Mouse (Mus musculus) brain, adult 2 months (tissue): Measurements from ENCODE around the gene Rpap3.
"Not testable (repeated sequence)": the region's sequence is repeated elsewhere in the genome, so short reads cannot be mapped to it uniquely, and the experiment has no call there.

Experiments
- DNase-seq: peaks from one replicate; pipeline ENCODE4 v3.0.0; 2011; ENCODE audit warnings: low read depth, low spot score

Rpap3 gene

DNA sequence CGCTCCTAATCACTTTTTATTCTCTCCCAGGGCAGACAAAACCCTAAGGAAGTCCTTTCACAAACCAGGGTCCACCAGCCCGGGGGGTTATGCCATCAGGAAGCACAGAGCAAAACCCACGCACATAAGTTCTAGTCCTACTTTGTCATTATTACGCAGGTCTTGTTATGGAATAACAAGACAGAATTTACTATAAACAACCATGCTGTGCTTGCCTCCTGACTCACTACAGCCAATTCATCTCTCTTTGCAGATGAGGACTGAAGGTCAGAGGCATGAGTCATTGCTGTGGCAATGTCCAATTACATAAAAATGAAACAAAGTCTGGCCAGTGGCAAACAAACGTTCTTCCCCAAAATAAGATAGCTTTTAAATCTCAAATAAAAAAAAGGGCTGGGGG is 12.2 kb downstream of the Rpap3 start:
- DNase-seq: no peak

DNA sequence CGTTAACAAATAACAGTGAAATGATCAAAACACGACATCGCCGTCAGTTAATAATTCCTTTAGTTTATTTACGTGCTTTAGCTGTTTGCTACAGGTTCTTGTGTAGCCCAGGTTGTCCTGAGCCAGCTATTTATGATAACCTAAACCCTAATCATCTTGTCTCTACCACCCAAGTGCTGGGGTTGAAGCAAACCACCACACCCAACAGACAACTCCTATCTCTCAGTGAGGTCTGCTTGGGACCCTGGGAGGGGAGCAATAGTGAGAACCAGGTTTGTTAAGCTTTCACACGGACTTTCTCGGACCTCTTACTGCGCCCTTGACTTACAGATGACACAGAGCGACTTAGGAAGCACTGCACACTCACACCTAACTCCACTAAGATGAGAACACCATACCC is 21.5 kb downstream of the Rpap3 start:
- DNase-seq: no peak

DNA sequence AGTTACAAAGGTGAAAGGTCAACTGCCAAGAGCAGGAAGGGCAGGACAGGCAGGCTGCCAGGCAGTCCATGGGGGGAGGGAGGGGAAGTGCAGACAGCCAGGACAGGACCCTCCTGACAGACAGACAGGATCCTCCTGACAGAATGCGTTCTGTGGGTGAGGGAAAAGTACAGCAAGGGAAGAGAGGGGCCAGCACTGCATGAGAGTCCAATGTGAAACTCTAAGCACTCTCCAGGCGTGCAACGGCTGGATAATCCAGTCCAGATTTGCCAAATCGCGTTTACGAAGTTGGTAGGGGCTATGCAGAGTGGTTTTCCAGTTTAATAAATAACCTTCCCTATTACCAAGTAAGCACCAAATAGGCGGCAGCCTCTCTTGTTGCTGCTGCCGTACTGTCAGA is 23.6 kb downstream of the Rpap3 start:
- no peak for DNase-seq

DNA sequence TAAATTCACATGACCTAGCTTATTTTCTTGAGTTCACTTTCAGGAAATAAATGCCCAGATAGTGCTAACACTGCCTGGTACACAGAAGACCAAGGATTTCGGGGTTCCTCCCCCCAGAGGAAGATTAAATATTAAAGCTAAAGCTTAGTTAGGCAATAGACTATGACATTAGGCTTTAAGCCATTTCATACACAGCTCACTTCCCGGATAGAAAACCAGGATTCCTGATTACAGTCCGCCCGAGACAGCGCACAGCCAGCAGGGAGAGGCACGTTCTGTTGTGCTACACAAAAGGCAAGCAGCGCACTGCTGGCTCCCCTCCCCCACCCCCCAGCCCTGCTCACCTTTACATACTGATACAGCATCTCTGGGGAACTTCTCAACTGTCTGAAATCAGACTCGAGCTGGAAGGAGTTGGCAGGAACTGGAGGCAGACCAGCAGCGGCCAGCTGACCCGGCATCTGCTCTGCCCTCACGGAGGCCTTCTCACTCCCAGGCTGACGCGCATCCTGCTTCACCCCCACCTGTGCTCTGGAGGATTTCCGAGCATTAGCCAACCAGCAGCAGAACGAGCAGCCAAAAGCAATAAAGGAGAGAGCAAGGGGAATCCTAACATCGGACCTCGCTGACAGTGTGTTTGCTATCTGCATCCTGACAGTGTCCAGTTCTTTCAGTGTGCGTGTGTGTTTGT is 25.5 kb downstream of the Rpap3 start:
- DNase-seq: no peak

DNA sequence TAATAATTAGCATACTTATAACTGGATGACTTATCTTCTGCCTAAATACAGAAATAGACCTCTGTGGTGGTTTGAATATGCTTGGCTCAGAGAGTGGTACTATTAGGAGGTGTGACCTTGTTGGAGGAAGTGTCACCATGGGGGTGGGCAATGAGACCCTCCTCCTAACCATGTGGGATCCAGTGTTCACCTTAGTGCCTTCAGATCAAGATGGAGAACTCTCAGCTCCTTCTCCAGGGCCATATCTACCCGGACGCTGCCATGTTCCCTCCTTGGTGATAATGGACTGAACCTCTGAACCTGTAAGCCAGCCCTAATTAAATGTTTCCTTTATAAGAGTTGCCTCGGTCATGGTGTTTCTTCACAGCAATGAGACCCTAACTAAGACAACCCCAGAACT is 28.3 kb downstream of the Rpap3 start:
- no peak for DNase-seq

DNA sequence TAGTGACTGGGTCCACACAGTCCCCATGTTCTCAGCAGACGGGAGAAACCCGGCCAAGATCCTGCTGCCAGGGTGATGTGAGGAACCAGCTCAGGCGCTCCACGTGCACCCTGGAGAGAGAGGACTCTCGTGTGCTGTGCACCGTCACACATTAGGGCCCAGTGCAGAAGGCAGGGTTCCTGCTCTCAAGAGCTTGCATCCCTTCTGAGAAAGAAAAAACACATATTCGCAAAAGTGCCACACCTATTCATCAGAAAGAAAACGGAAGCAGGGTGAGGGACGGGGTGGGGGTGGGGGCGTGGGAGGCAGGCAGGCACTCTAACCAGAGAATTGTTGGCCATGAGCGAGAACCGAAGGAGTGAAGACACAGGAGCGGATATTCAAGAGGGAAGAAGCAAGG is 29.7 kb downstream of the Rpap3 start:
- DNase-seq: no peak

DNA sequence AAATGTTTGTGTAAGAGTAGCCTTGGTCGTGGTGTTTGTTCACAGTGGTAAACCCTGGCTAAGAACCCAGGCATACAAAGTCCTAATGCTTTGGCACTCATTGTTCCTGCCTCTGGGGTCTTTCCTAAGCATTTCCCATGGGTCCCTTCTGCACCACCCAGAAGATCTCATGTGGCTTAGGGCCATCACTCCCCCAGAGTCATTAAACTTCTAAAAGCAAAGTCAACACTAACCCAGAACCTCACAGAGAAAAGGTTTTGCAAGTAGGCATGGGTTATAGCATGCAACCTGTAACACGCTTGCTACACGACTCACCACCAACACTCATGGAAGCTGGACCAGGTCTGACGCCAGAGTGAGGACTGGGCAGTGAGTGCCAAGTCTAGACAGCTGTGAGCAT is 31.2 kb downstream of the Rpap3 start:
- DNase-seq: no peak

DNA sequence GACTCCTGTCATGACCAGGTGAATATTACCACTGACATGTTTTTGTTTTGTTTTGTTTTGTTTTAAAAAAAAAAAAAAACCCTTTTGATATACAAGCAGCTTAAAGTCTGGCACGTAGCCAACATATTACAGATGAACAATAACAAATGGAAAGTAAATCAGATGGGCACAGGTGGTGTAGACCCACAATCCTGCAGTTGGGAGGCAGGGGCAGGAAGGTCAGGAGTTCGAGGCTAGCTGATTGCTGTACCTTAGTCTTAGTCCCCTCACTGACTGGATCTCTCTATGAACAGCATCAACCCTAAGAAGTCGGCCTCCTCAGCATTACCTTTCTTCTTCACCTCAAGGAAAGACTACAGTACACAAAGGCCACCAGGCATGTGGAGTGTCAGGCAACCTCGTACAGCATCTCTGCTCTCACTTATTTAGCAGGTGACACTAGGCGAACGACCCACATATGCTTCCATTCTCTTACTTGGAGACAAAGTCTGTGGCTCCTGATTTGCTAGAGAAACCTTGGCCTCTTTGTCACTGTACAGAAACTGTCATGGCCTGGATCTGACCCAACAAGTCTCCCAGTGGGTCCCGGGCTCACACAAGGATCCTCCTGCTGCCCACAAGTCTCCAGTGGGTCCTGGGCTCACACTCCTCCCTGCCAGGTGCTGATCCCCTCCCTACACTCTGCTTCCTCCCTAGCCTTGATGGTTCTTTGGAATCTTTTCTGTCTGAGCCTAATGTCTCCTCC is 32.2 kb downstream of the Rpap3 start:
- no peak for DNase-seq

DNA sequence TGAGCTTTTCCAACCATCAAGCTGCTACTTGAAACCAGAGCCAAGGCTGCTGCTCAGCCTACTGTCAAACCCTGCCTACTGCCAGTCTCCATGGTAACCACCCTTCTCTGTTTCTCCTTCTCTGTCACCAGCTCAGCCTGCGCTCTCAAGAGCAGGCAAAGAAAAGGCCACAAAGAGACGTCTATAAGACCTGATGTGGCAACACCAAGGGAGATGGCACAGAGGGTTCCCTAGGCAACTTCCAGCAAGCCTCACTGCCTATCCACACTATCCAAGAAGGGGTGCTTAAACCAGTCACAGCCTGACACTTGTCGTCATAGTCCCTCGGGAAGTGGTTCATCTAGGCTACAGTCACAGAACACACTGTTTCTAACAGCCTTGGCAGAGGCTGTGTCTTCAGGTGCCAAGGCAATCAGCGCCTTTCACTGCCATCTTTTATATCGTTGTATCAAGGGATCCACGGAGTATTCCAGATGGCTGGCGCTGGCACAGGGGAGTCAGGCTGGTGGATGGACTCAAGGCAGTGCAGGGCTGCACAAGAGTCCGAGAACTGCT is 33.3 kb downstream of the Rpap3 start:
- peak; percentile 92 for DNase-seq

DNA sequence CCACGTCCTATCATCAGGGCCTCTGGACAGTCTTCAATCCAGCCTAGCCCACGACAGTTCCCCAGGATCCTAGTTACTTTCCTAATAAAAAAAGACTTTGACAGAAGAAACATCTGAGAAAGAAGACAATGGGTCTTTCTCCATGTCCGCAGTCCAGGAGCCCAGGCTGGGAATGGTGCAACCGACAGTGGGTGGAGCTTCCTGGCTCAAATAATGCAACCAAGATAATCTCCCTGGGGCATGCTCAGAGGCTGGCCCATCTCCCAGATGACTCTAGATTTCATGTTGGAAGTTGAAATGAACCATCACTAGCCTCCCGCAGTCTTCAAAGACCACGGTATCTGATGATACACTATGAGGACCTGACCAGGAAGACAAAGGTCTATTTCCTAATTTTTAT is 35.1 kb downstream of the Rpap3 start:
- DNase-seq: no peak

DNA sequence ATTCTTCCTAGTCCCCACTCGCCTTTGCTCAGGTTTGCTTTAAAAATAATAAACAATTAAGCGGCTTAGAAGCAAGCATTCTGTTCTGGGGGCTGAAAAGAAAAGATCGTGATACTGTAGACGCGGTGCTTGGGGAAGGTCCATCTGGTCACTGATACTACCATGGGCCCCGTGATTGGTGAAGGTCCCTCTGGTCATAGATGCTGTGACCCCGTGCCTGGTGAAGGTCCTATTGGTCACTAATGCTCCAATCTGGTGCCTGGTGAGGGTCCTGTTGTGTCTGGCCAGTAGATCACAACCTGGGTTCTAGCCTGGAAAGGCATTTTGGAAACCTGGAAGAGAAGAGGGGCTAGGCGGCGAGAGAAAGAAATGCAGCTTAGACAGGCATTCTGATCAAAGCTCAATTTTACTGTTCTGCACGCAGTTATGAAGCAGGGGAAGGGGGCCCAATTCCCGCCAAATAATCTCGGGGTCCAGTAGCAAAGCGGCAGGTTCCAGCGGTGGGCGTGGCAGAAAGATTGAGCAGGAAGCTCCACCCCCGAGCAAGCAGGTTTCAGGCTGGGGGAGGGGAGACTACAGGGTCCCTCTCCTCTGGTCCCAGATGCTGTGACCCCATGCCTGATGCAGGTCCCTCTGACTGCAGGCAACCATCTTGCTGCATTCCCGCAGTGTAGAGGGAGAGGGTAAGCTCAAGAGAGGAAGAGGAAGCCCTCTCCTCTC is 37.3 kb downstream of the Rpap3 start:
- not testable (repeated sequence) for DNase-seq

DNA sequence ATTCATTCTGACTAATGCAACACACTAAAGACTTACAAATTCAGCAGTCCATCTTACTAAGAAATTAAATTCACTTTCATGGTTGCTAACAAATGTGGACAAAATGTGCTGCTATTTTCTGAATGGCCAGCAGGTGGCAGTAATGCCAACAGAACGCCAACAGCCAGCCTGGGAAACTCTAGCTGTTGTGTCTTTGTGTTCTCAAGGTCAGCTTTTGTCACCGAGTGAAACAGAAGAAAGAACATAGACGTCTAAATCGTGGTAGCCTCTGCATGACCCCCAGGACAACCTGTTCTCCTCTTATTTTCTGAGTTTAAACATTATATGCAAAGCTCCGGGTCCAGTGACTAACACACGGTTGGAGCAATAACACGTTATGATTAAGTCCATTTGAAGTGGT is 38.2 kb downstream of the Rpap3 start:
- peak; percentile 79 for DNase-seq

DNA sequence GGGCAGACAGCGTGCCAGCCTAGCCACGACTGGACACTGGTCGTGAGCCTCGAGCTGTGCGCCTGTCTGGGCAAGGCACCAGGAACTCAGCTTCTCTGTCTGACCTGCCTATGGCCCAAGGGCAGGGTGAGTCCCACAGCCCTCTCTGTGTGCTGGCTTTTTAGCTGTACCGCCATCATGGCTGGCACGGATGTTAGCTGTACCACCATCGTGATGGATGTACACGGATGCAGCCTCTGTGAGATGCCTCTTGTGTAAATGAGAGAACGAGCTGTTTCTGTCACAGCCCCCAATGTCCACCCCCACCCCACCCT is 39.2 kb downstream of the Rpap3 start:
- no peak for DNase-seq

DNA sequence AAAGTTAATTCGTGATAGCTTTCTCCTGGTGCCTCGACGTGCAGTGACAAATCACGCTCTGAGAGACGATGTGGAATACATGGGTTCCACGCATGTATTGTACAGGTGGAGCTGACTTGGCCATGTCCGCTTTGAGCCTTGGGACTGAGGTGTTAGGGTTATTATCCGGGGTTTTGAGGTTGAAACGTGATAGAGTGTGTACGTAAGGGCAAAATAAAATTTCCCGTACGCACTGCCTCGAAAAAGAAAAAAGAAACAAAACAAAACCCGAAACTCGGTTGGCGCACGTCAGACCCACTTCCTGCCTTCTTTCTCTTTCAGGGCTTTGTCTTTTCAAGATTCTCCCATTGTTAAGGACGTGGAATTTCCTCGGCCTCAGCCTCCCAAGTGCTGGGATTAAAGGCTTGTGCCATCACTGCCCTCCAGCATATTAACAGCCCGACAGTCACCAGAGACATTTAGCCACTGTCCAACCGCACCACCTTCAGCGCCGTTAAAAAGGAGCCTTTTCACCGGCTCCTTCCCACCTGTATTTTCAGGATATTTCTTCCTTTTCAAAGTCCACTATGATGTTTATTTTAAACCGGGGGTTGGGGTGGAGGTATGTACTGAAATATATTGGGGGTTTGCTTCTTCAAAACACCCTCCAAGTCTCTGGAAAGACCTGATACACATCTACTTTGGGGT is 39.7 kb downstream of the Rpap3 start:
- DNase-seq: no peak

DNA sequence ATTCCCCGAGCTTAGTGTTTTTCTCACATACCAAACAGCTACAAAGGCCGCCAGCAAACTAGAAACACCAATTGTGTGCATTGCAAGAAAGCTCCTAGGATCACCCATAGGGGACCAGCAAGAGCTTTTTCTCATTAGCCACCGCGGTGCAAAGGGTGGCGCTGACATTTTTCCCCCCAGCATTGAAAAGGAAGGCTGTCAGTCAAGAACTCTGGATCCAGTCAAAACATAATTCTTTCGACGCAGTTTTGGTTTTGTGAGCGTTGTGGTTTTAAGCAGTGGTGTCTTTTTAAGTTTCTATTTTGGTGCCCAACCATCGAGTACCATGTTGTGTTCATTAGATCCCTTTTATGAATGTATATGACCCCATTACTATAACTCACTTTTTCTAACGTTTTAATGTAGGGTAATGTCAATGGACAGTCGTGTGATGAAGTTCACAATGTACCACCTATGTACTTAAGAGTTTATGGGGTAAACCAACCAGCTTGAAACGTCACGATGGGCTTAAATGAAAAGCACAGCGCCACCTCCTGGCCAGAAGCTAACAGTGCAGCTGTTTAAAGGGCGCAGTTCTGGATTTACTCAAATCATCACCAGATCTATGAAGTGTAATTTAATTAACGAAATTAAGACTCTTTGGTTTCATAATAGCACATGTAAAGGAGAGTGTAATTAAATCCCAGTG is 40.5 kb downstream of the Rpap3 start:
- peak; percentile 59 for DNase-seq

DNA sequence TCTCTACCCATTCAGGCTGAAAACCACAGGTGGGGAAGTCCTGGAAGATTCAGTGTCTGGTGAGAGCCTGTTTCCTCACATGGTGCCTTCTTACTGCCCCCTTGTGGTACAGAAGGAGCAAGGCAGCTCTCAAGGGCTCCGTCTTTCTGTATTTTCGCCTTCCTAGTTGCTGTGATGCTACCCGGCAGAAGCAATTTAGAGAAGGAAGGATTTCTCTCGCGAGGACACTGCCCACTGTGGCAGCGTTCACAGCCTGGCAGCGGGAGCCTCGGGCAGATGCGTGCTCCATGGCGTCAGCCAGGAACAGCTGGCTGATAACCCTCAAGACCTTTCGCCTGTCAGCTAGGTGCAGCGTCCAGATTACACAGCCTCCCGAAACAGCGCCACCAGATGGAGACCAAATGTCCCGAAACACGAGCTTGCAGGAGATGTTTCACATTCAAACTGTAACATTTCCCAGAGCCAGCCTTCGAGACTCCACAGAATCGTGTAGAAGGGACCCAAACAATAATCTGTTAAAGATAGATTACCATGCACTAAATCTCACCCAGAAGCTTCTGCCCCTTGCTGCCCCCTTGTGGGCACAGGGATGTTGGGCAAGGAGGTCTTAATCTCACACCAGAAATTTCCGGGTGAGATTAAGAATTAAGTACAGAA is 41.7 kb downstream of the Rpap3 start:
- peak; percentile 93 for DNase-seq

DNA sequence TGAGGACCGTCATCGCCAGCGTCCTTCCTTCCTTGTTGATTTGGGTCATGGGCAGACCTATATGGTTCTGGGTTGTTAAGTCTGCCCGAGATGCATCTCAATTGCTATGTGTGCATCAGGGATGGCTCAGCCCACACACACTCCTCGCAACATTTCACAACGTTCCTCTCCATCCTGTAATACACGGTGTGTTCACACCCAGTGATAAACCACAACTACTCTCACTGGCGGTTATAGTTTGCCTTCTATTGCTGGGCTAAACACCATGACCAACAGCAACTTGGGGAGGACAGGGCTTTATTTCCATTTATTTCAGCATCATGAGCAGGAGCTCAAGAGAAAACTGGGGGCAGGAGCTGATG is 46.9 kb downstream of the Rpap3 start:
- DNase-seq: peak; percentile 27

DNA sequence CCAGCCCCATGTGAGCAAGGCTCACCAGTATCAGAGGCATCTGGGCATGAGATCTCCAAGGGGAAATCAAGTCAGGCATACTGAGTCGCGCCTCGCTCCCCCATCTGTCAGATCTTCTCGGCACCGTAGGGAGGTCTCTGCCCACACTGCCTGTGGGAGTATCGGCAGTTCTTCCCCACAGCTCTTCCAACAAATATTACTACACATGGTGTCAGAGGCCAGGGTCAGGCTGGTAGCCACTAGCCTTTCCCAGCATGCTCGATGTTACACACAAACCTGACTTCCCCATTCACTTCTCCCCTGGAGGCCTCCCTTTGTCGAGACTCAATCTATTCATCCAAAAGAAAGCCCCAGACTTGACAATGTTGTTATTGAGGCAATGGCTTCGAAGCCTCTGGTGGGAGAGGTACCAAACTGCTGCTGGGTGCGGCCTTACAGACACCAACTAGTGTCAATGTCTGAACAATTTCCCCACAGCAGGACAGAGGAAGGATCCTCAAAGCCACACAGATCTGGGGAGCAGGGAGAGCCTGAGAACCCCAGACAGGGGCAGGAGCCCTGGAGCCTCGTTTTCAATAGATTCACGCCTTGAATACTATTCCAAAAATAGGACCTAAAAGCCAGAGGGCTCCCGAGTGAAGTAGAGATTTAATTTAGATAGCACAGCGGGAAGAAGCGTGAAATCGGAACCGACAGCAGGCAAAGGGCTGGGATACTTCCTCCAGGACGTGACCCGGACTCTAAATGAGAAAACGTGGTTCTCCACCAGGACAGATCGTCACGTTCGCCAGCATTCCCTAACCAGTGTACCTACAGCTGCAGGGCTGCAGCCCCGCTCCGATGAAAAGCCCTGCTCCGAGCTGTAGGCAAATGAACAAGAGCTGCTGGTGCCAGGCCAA is 47.5 kb downstream of the Rpap3 start:
- no peak for DNase-seq

DNA sequence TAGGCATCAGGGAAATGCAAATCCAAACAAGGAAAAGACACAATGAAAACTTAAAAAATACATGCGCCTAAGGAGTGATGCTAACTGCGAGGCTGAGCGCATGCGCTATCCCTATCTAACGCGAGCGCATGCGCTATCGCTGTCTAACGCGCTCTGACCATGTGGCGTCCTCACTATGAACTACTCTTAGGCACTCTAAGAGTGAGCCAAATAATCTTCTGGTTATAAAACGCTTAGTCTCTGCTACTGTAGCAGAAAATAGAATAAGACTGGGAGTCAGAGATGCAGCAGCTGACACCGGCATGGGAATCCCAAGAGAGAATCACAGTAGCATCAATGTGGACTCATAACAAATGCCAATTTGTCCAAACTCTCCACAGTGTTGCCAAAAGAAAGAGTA is 48.2 kb downstream of the Rpap3 start:
- peak; percentile 36 for DNase-seq

DNA sequence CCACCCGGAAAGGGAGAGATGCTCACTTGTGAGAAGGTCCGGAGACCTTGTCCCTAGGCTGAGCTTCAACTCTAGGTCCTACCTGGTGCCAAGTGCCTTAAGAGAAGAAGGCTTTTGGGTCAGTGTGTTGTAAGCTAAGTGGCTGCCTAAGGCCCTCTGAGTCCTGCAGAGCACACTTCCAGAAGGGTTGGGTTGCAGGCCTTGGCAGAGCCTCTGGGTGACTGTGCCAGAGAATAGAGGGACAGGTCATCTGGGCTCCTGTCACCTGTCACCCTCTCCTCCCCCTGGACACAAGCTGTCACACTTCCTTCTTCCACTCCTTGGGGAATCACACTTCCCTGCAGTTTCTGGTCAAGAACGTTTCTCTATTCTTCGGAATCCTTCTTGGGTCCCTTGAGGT is 55.9 kb downstream of the Rpap3 start:
- DNase-seq: peak; percentile 89
